ENCODE assay signal across 10 mouse cellular contexts in genomic region chr17:24735446-24735845, GRCm38 (mm10). TPM values are rescaled to one million over a fixed set of nuclear protein-coding genes. Genes with fewer than 3 reads are reported as not detected.
DNase-seq lines count a peak whose midpoint lies in the region; ATAC-seq and TF ChIP-seq lines count a peak whose summit lies in the region.
"Had no signal": no experiment of that assay in that cellular context is flagged by ENCODE, and none has a peak within 500 bp of the region (broad histone marks: within the 10 kb centered on the region; RNA-seq: fewer than 3 reads in every experiment).

No protein-coding gene starts in this region.

- H3K9me3 ChIP-seq in hindbrain, embryonic 12.5 days (replicated peaks) = no peaks in the 10 kb centered on the region
- no peaks in the 10 kb centered on the region for H3K9me3 ChIP-seq in hindbrain, embryonic 11.5 days (ENCODE audit: control insufficient read depth, low read length)
- H3K9me3 ChIP-seq in MEL (replicated peaks; ENCODE audit: insufficient read depth, low read length) = no peaks in the 10 kb centered on the region
- no peaks in the 10 kb centered on the region for H3K9me3 ChIP-seq in heart, postnatal 0 days (replicated peaks; ENCODE audit: control insufficient read depth, low read length)
- no peaks in the 10 kb centered on the region for H3K9me3 ChIP-seq in midbrain, embryonic 15.5 days

- TF ChIP-seq EP300 in MEL (IDR thresholded peaks at IDR 0.05; ENCODE audit: low read depth in 1 of 2, low read length in 2 of 2) = no peak
- TF ChIP-seq EP300 in heart, postnatal 0 days (IDR thresholded peaks at IDR 0.05; ENCODE audit: low read depth) = no peak

- TF ChIP-seq CTCF in MEL (IDR thresholded peaks at IDR 0.05 in 2 of 3, conservative IDR thresholded peaks at IDR 0.05 in 1 of 3; ENCODE audit: control insufficient read depth in 1 of 3, insufficient read depth in 1 of 3, low read depth in 2 of 3, low read length in 3 of 3, poor library complexity in 1 of 3, severe bottlenecking in 1 of 3) = no peak
- no peak for TF ChIP-seq CTCF in heart, postnatal 0 days (IDR thresholded peaks at IDR 0.05; ENCODE audit: low read depth)

- 0 out of 2 replicates have a peak overlapping the region, but pooled peaks have one; percentile 44 for H3K27ac ChIP-seq in hindbrain, embryonic 12.5 days
- no peak overlapping the region for H3K27ac ChIP-seq in hindbrain, embryonic 11.5 days (ENCODE audit: low read depth, low read length)
- no peak overlapping the region; the same call in 1 of the 2 replicates for H3K27ac ChIP-seq in MEL (ENCODE audit: control insufficient read depth, low read depth, low read length)
- H3K27ac ChIP-seq in heart, postnatal 0 days (ENCODE audit: low read depth) = peak overlapping the region; percentile 85; the same call in 1 of the 2 replicates
- H3K27ac ChIP-seq in midbrain, embryonic 15.5 days = no peak overlapping the region

- TF ChIP-seq POLR2A in MEL (IDR thresholded peaks at IDR 0.05; ENCODE audit: control insufficient read depth in 1 of 2, insufficient read depth in 1 of 2, low read depth in 1 of 2, low read length in 2 of 2, poor library complexity in 1 of 2) = no peak

- ATAC-seq in hindbrain, embryonic 12.5 days (ENCODE audit: low FRiP score) = no peak; the same call in 1 of the 2 replicates
- ATAC-seq in hindbrain, embryonic 11.5 days (ENCODE audit: low FRiP score) = no peak
- no peak for ATAC-seq in heart, postnatal 0 days (ENCODE audit: insufficient read depth, low read depth)
- no peak for ATAC-seq in midbrain, embryonic 15.5 days (replicated peaks)

- DNase-seq in hindbrain, embryonic 11.5 days (ENCODE audit: low spot score) = no peak
- no peak for DNase-seq in MEL (ENCODE audit: low read depth, low spot score)
- no peak for DNase-seq in heart, postnatal 0 days (ENCODE audit: low spot score)
- DNase-seq in right cerebral cortex, postnatal 25 days = no peak
- no peak for DNase-seq in MN1 (ENCODE audit: low spot score)
- DNase-seq: gastrocnemius, postnatal 14 days; lung, adult 2 months; thymus, adult 2 months had no signal

- H3K4me3 ChIP-seq in hindbrain, embryonic 12.5 days = no peak overlapping the region
- H3K4me3 ChIP-seq in hindbrain, embryonic 11.5 days (ENCODE audit: low read depth, low read length) = no peak overlapping the region
- H3K4me3 ChIP-seq in MEL (ENCODE audit: control insufficient read depth in 1 of 2, insufficient read depth in 1 of 2, low read depth in 2 of 2, low read length in 2 of 2) = peak overlapping the region; percentile 69 to 76
- H3K4me3 ChIP-seq in heart, postnatal 0 days (ENCODE audit: low read depth, low read length) = no peak overlapping the region
- H3K4me3 ChIP-seq in midbrain, embryonic 15.5 days = no peak overlapping the region

- H3K36me3 ChIP-seq in hindbrain, embryonic 12.5 days = 0 out of 2 replicates have a peak, but pooled peaks cover 7% of the 10 kb centered on the region
- H3K36me3 ChIP-seq in hindbrain, embryonic 11.5 days (ENCODE audit: control insufficient read depth, insufficient read depth, low read length) = no peaks in the 10 kb centered on the region
- peaks cover 0 to 10% of the 10 kb centered on the region in 2 experiments; a peak in 1 of 4 replicates for H3K36me3 ChIP-seq in MEL (ENCODE audit: control insufficient read depth in 1 of 2, insufficient read depth in 2 of 2, low read length in 2 of 2)
- H3K36me3 ChIP-seq in heart, postnatal 0 days (replicated peaks; ENCODE audit: control insufficient read depth, insufficient read depth, low read length) = peaks cover 11% of the 10 kb centered on the region
- no peaks in the 10 kb centered on the region for H3K36me3 ChIP-seq in midbrain, embryonic 15.5 days (replicated peaks)

- H3K9ac ChIP-seq in hindbrain, embryonic 12.5 days = no peak overlapping the region
- no peak overlapping the region for H3K9ac ChIP-seq in hindbrain, embryonic 11.5 days (ENCODE audit: low read depth, low read length)
- H3K9ac ChIP-seq in MEL (ENCODE audit: control insufficient read depth, low read depth, low read length, poor library complexity, severe bottlenecking) = peak overlapping the region; percentile 83
- H3K9ac ChIP-seq in heart, postnatal 0 days (replicated peaks; ENCODE audit: low read depth, low read length) = no peak overlapping the region
- H3K9ac ChIP-seq in midbrain, embryonic 15.5 days = no peak overlapping the region

- peaks cover 15% of the 10 kb centered on the region for H3K4me1 ChIP-seq in hindbrain, embryonic 12.5 days
- H3K4me1 ChIP-seq in hindbrain, embryonic 11.5 days (replicated peaks; ENCODE audit: control insufficient read depth, insufficient read depth, low read length) = peaks cover 3% of the 10 kb centered on the region
- H3K4me1 ChIP-seq in MEL (ENCODE audit: control insufficient read depth in 1 of 2, insufficient read depth in 2 of 2, low read length in 2 of 2) = peaks cover 0 to 17% of the 10 kb centered on the region in 2 experiments; a peak in 2 of 4 replicates
- peaks cover 38% of the 10 kb centered on the region for H3K4me1 ChIP-seq in heart, postnatal 0 days (ENCODE audit: control insufficient read depth, insufficient read depth)
- H3K4me1 ChIP-seq in midbrain, embryonic 15.5 days = peaks cover 18% of the 10 kb centered on the region

- peaks cover 2% of the 10 kb centered on the region; the same call in 1 of the 2 replicates for H3K79me2 ChIP-seq in MEL (ENCODE audit: control insufficient read depth, insufficient read depth, low read length, poor library complexity)

- peaks cover 10% of the 10 kb centered on the region; the same call in 1 of the 2 replicates for H3K27me3 ChIP-seq in hindbrain, embryonic 12.5 days
- no peaks in the 10 kb centered on the region for H3K27me3 ChIP-seq in hindbrain, embryonic 11.5 days (ENCODE audit: control insufficient read depth, insufficient read depth, low read length)
- no peaks in the 10 kb centered on the region for H3K27me3 ChIP-seq in MEL (ENCODE audit: control insufficient read depth in 1 of 2, insufficient read depth in 2 of 2, low read length in 2 of 2)
- H3K27me3 ChIP-seq in heart, postnatal 0 days (ENCODE audit: control insufficient read depth, insufficient read depth, low read length) = no peaks in the 10 kb centered on the region
- H3K27me3 ChIP-seq in midbrain, embryonic 15.5 days (replicated peaks) = no peaks in the 10 kb centered on the region

- 85% methylated on average over 7 of the region's 7 CpGs for WGBS in hindbrain, embryonic 12.5 days
- WGBS in hindbrain, embryonic 11.5 days = 90% methylated on average over 7 of the region's 7 CpGs
- WGBS in heart, postnatal 0 days = 89% methylated on average over 7 of the region's 7 CpGs
- WGBS in midbrain, embryonic 15.5 days = 78% methylated on average over 7 of the region's 7 CpGs

- TF ChIP-seq RAD21 in MEL (IDR thresholded peaks at IDR 0.05; ENCODE audit: low read depth, low read length) = no peak

- no peak overlapping the region for H3K4me2 ChIP-seq in hindbrain, embryonic 12.5 days (replicated peaks)
- no peak overlapping the region; the same call in 1 of the 2 replicates for H3K4me2 ChIP-seq in hindbrain, embryonic 11.5 days (replicated peaks; ENCODE audit: low read depth, low read length)
- H3K4me2 ChIP-seq in heart, postnatal 0 days (ENCODE audit: low read depth, low read length) = peak overlapping the region; percentile 97; the same call in 1 of the 2 replicates
- H3K4me2 ChIP-seq in midbrain, embryonic 15.5 days = peak overlapping the region; percentile 82; the same call in 1 of the 2 replicates

RNA-seq across cellular contexts. Expression of gene Msrb1, which starts 1.0 kb away (rescaled TPM):
- polyA plus RNA-seq in hindbrain, embryonic 12.5 days (2016; fragmentation: Nextera tagmentation; extraction: Ambion mirVana) = 21.8 and 22.6 TPM in 2 replicates
- polyA plus RNA-seq in hindbrain, embryonic 11.5 days (2014; fragmentation: Nextera tagmentation; extraction: Ambion mirVana) = 21.1 and 22.8 TPM in 2 replicates
- 27.0 and 31.9 TPM in 2 replicates for total RNA-seq in MEL (2012; rRNA removed)
- polyA plus RNA-seq in MEL (2012; ENCODE audit: insufficient read depth in 1 of 2, insufficient read length in 2 of 2, low read depth in 1 of 2, low replicate concordance in 2 of 2, missing spikeins in 1 of 2) = 10 to 100 TPM in 1 of 2 experiments, not detected in 1; 58.6 TPM
- total RNA-seq in heart, postnatal 0 days (2014; rRNA removed; ENCODE audit: low replicate concordance) = 28.5 and 41.1 TPM in 2 replicates
- polyA plus RNA-seq in heart, postnatal 0 days (2015; fragmentation: Nextera tagmentation; extraction: Ambion mirVana) = 48.7 and 55.7 TPM in 2 replicates
- polyA plus RNA-seq in midbrain, embryonic 15.5 days (2015; fragmentation: Nextera tagmentation; extraction: Ambion mirVana) = 16.5 and 19.8 TPM in 2 replicates

RNA-seq across cellular contexts. Expression of gene Rpl3l, which starts 7.8 kb away (rescaled TPM):
- polyA plus RNA-seq in hindbrain, embryonic 12.5 days (2016; fragmentation: Nextera tagmentation; extraction: Ambion mirVana) = not detected in 2 replicates
- polyA plus RNA-seq in hindbrain, embryonic 11.5 days (2014; fragmentation: Nextera tagmentation; extraction: Ambion mirVana) = 0.11 TPM in 1 of 2 replicates, not detected in the other
- 0.12 and 0.13 TPM in 2 replicates for total RNA-seq in MEL (2012; rRNA removed)
- under 1 TPM in 1 of 2 experiments, not detected in 1; 0.24 TPM for polyA plus RNA-seq in MEL (2012; ENCODE audit: insufficient read depth in 1 of 2, insufficient read length in 2 of 2, low read depth in 1 of 2, low replicate concordance in 2 of 2, missing spikeins in 1 of 2)
- total RNA-seq in heart, postnatal 0 days (2014; rRNA removed; ENCODE audit: low replicate concordance) = 0.54 and 2.1 TPM in 2 replicates
- 7.2 TPM in 2 replicates for polyA plus RNA-seq in heart, postnatal 0 days (2015; fragmentation: Nextera tagmentation; extraction: Ambion mirVana)
- not detected in 2 replicates for polyA plus RNA-seq in midbrain, embryonic 15.5 days (2015; fragmentation: Nextera tagmentation; extraction: Ambion mirVana)

RNA-seq across cellular contexts. Expression of gene Ndufb10, which starts 11.2 kb away (rescaled TPM):
- 199 and 214 TPM in 2 replicates for polyA plus RNA-seq in hindbrain, embryonic 12.5 days (2016; fragmentation: Nextera tagmentation; extraction: Ambion mirVana)
- polyA plus RNA-seq in hindbrain, embryonic 11.5 days (2014; fragmentation: Nextera tagmentation; extraction: Ambion mirVana) = 198 and 223 TPM in 2 replicates
- total RNA-seq in MEL (2012; rRNA removed) = 258 and 292 TPM in 2 replicates
- polyA plus RNA-seq in MEL (2012; ENCODE audit: insufficient read depth in 1 of 2, insufficient read length in 2 of 2, low read depth in 1 of 2, low replicate concordance in 2 of 2, missing spikeins in 1 of 2) = 100 to 1,000 TPM in 1 of 2 experiments, not detected in 1; 230 TPM
- 434 and 667 TPM in 2 replicates for total RNA-seq in heart, postnatal 0 days (2014; rRNA removed; ENCODE audit: low replicate concordance)
- 1,293 and 1,354 TPM in 2 replicates for polyA plus RNA-seq in heart, postnatal 0 days (2015; fragmentation: Nextera tagmentation; extraction: Ambion mirVana)
- polyA plus RNA-seq in midbrain, embryonic 15.5 days (2015; fragmentation: Nextera tagmentation; extraction: Ambion mirVana) = 270 and 281 TPM in 2 replicates

RNA-seq across cellular contexts. Expression of gene Hs3st6, which starts 17.3 kb away (rescaled TPM):
- polyA plus RNA-seq in hindbrain, embryonic 12.5 days (2016; fragmentation: Nextera tagmentation; extraction: Ambion mirVana) = 2.5 and 4.8 TPM in 2 replicates
- 1.5 and 2.3 TPM in 2 replicates for polyA plus RNA-seq in hindbrain, embryonic 11.5 days (2014; fragmentation: Nextera tagmentation; extraction: Ambion mirVana)
- total RNA-seq in MEL (2012; rRNA removed) = not detected in 2 replicates
- polyA plus RNA-seq in MEL (2012; ENCODE audit: insufficient read depth in 1 of 2, insufficient read length in 2 of 2, low read depth in 1 of 2, low replicate concordance in 2 of 2, missing spikeins in 1 of 2) = not detected
- total RNA-seq in heart, postnatal 0 days (2014; rRNA removed; ENCODE audit: low replicate concordance) = 0.23 and 3.4 TPM in 2 replicates
- polyA plus RNA-seq in heart, postnatal 0 days (2015; fragmentation: Nextera tagmentation; extraction: Ambion mirVana) = 0.14 TPM in 2 replicates
- polyA plus RNA-seq in midbrain, embryonic 15.5 days (2015; fragmentation: Nextera tagmentation; extraction: Ambion mirVana) = 0.25 TPM in 1 of 2 replicates, not detected in the other
- total RNA-seq: gastrocnemius, postnatal 14 days had no signal

RNA-seq across cellular contexts. Expression of gene Rps2, which starts 17.5 kb away (rescaled TPM):
- polyA plus RNA-seq in hindbrain, embryonic 12.5 days (2016; fragmentation: Nextera tagmentation; extraction: Ambion mirVana) = 795 and 841 TPM in 2 replicates
- polyA plus RNA-seq in hindbrain, embryonic 11.5 days (2014; fragmentation: Nextera tagmentation; extraction: Ambion mirVana) = 1,264 and 1,299 TPM in 2 replicates
- 3,755 and 4,516 TPM in 2 replicates for total RNA-seq in MEL (2012; rRNA removed)
- 1,000 to 10,000 TPM in 1 of 2 experiments, not detected in 1; 1,852 TPM for polyA plus RNA-seq in MEL (2012; ENCODE audit: insufficient read depth in 1 of 2, insufficient read length in 2 of 2, low read depth in 1 of 2, low replicate concordance in 2 of 2, missing spikeins in 1 of 2)
- total RNA-seq in heart, postnatal 0 days (2014; rRNA removed; ENCODE audit: low replicate concordance) = 2,967 and 2,982 TPM in 2 replicates
- polyA plus RNA-seq in heart, postnatal 0 days (2015; fragmentation: Nextera tagmentation; extraction: Ambion mirVana) = 722 and 767 TPM in 2 replicates
- polyA plus RNA-seq in midbrain, embryonic 15.5 days (2015; fragmentation: Nextera tagmentation; extraction: Ambion mirVana) = 706 and 744 TPM in 2 replicates

Comparison
In these comparisons a context has a peak if more than half of its experiments do, and no peak if none do; other contexts are left out.
1. H3K27ac ChIP-seq: peak in hindbrain, embryonic 12.5 days (single experiment) and heart, postnatal 0 days (single experiment); none in hindbrain, embryonic 11.5 days (single experiment), MEL (single experiment) and midbrain, embryonic 15.5 days (single experiment).
2. H3K4me2 ChIP-seq: peak in heart, postnatal 0 days (single experiment) and midbrain, embryonic 15.5 days (single experiment); none in hindbrain, embryonic 12.5 days (single experiment) and hindbrain, embryonic 11.5 days (single experiment).
3. H3K4me3 ChIP-seq: peak in MEL (2 of 2); none in hindbrain, embryonic 12.5 days (single experiment), hindbrain, embryonic 11.5 days (single experiment), heart, postnatal 0 days (single experiment) and midbrain, embryonic 15.5 days (single experiment).